Mouse (Mus musculus) urinary bladder, postnatal 4 days (tissue): ENCODE data around the gene Zdhhc8.

Experiments
- DNase-seq, 2 experiments: peaks; one replicate each; pipeline ENCODE4 v3.0.0; 2021 to 2022; ENCODE audit warnings: low spot score in 2 of 2

Gene Zdhhc8

GRCm38 (mm10) chr16:18234671-18235388, at the start of gene Zdhhc8:
Gene Zdhhc8 (minus strand): TSS chr16:18235136.
- DNase-seq: peak; percentile 76 to 78

- no peak for DNase-seq
Measured at GRCm38 (mm10) chr16:18275166-18275565, 40.2 kb upstream of the Zdhhc8 start.

- no peak for DNase-seq
Measured at GRCm38 (mm10) chr16:18268182-18268581, 33.2 kb upstream of the Zdhhc8 start.

GRCm38 (mm10) chr16:18265024-18265423, 30.1 kb upstream of the Zdhhc8 start:
- DNase-seq: no peak

- no peak for DNase-seq
Measured at GRCm38 (mm10) chr16:18258221-18258620, 23.3 kb upstream of the Zdhhc8 start, which contains the start of gene Gm49776. Gene Gm49776 (minus strand): TSS chr16:18258321.

- DNase-seq: no peak
Measured at GRCm38 (mm10) chr16:18253866-18254265, 18.9 kb upstream of the Zdhhc8 start.

- DNase-seq: no peak
Measured at GRCm38 (mm10) chr16:18252736-18253135, 17.8 kb upstream of the Zdhhc8 start.

GRCm38 (mm10) chr16:18250828-18251790, 16.2 kb upstream of the Zdhhc8 start:
- DNase-seq: no peak

- DNase-seq: no peak
Measured at GRCm38 (mm10) chr16:18250231-18250630, 15.3 kb upstream of the Zdhhc8 start.

GRCm38 (mm10) chr16:18249364-18249967, 14.5 kb upstream of the Zdhhc8 start:
- DNase-seq: peak in 1 of 2 experiments; percentile 45

- peak; percentile 98 to 99 for DNase-seq
Measured at GRCm38 (mm10) chr16:18248433-18249363, 13.8 kb upstream of the Zdhhc8 start, which contains the start of the genes Trmt2a and Ranbp1. Gene Trmt2a (plus strand): TSS chr16:18248679. Gene Ranbp1 (minus strand): TSS chr16:18248732.

- DNase-seq: no peak
Measured at GRCm38 (mm10) chr16:18247521-18248399, 12.8 kb upstream of the Zdhhc8 start.

- no peak for DNase-seq
Measured at GRCm38 (mm10) chr16:18241581-18241980, 6.6 kb upstream of the Zdhhc8 start.

- DNase-seq: no peak
Measured at GRCm38 (mm10) chr16:18236676-18237501, 2.0 kb upstream of the Zdhhc8 start.

GRCm38 (mm10) chr16:18235389-18236065, 591 bp upstream of the Zdhhc8 start:
- DNase-seq: peak in 1 of 2 experiments; percentile 65

- DNase-seq: no peak
Measured at GRCm38 (mm10) chr16:18233919-18234670, 841 bp downstream of the Zdhhc8 start.

GRCm38 (mm10) chr16:18233451-18233850, 1.5 kb downstream of the Zdhhc8 start:
- DNase-seq: no peak

- DNase-seq: no peak
Measured at GRCm38 (mm10) chr16:18231451-18231850, 3.5 kb downstream of the Zdhhc8 start.
